Mouse (Mus musculus) hindbrain, postnatal 0 days (tissue): ENCODE data around the gene Camk2n2. TPM values are rescaled to one million over a fixed set of nuclear protein-coding genes. Genes with fewer than 3 reads are reported as not detected.

Experiments used
- ATAC-seq: fragments of 200-750 bp; cut with Nextera tagmentation; 2 replicates; pipeline ENCODE4 v1.8.0; 2017; ENCODE audit warnings: mild to moderate bottlenecking, moderate TSS enrichment, moderate library complexity
- DNase-seq: peaks from one replicate; pipeline ENCODE4 v3.0.0-alpha.2; 2015; ENCODE audit warnings: low spot score
- H3K27ac ChIP-seq: fragments of 300-500 bp; sonication (generic); 2 replicates; pipeline ENCODE4 v1.5.1; 2014; ENCODE audit warnings: mild to moderate bottlenecking
- H3K27me3 ChIP-seq: fragments of 300-500 bp; sonication (generic); 2 replicates; pipeline ENCODE4 v1.6.1; 2014; ENCODE audit warnings: low read length, mixed read lengths; ENCODE audit not compliant: insufficient read depth
- H3K36me3 ChIP-seq: fragments of 300-500 bp; sonication (generic); 2 replicates; pipeline ENCODE4 v1.6.1; 2014; ENCODE audit warnings: low read length, mixed read lengths; ENCODE audit not compliant: insufficient read depth
- H3K4me1 ChIP-seq: fragments of 300-500 bp; sonication (generic); 2 replicates; pipeline ENCODE4 v1.6.1; 2014; ENCODE audit warnings: antibody characterized with exemption, low read length, mixed read lengths; ENCODE audit not compliant: insufficient read depth
- H3K4me2 ChIP-seq: fragments of 300-500 bp; sonication (generic); 2 replicates; pipeline ENCODE4 v1.6.1; 2014; ENCODE audit warnings: low read depth, mild to moderate bottlenecking, low read length, moderate library complexity, mixed read lengths
- H3K4me3 ChIP-seq: fragments of 300-500 bp; sonication (generic); 2 replicates; pipeline ENCODE4 v1.5.1; 2014; ENCODE audit warnings: low read length
- H3K9ac ChIP-seq: fragments of 300-500 bp; sonication (generic); replicated peaks from 2 replicates; pipeline ENCODE4 v1.6.1; 2014; ENCODE audit warnings: mild to moderate bottlenecking, low read length, moderate library complexity, mixed read lengths
- H3K9me3 ChIP-seq: fragments of 300-500 bp; sonication (generic); 2 replicates; pipeline ENCODE4 v1.6.1; 2016; ENCODE audit warnings: low read length, mixed read lengths
- CTCF ChIP-seq: IDR thresholded peaks from 2 replicates; pipeline ENCODE4 v1.5.1; 2016; ENCODE audit warnings: antibody characterized with exemption, control low read depth, low read depth
- whole genome bisulfite sequencing: fragments of 180-500 bp; shearing (Covaris S2); extraction: QIAGEN DNeasy Blood & Tissue Kit; methylation state at CpG from one replicate; pipeline ENCODE4 v1.1.7; 2014; 5-methylcytosine and 5-hydroxymethylcytosine counted together
- polyA plus RNA-seq: library from polyadenylated mRNA; unstranded; fragments of >200 nt; fragmentation: Nextera tagmentation; extraction: Ambion mirVana; gene quantifications from 2 replicates; pipeline ENCODE4 v1.2.1, GENCODE M21; 2015
- total RNA-seq: library from RNA; depleted of rRNA; stranded (reverse); fragments of >200 nt; gene quantifications from 2 replicates; pipeline ENCODE4 v1.2.3, GENCODE M21; 2014

Gene Camk2n2
- total and polyA plus RNA-seq, 2 experiments from 2014 or later: 82.9 to 85.7 TPM

DNA sequence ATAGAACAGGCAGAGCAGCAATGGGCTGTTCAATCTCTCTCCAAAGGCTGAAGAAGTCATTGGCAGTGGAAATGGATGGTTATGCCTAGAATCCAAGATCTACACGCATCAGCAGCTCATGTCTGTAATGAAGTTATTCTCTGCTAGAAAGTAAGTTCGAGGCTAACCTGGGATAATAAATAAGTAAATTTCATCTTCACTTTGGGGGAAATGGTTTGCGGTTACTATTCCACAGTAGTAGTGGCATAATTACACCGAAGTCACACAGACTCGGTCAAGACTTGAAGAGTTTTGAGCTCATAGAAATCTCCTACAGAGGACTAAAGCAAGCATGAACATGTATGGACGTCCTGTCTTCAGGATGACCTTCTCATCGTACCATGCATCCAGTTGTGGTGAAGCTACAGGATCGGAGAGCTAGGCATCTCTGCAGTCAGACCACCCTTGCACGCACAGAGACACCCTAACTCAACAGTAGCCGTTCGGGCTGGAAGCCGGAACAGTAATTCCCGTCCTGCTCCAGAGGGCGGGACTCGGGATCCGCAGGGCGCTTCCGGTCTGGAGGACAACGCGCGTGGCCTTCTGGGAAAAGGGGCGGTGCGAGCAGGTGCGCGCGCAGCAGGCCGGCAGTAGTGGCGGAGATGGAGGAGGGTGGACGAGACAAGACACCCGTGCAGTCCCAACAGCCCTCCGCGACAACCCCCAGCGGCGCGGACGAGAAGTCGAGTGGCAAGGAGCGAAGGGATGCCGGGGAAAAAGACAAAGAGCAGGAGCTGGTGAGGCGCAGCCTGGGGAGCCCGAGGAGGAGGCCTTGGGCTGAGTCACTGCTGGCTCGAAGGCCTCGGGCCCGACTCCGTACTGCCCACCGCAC, 30.2 kb upstream of the Camk2n2 start, which contains the start of gene Psmd2:
Gene Psmd2, plus strand, starts transcription at position 577 of the 871 bp plus-strand sequence.
- H3K9me3 ChIP-seq: no peaks in the 10 kb centered on the region
- peak within 1 kb of the TSS; percentile 91 for H3K4me3 ChIP-seq
- WGBS: 2% methylated on average over 46 of the region's 46 CpGs
- DNase-seq (peak; percentile 97), ATAC-seq (peak; percentile 97)
- no peak; the same call in 1 of the 2 replicates for TF ChIP-seq CTCF
- no peaks in the 10 kb centered on the region for H3K27me3 ChIP-seq
- H3K9ac ChIP-seq: peak within 1 kb of the TSS; percentile 95
- peaks cover 7% of the 10 kb centered on the region for H3K36me3 ChIP-seq
- H3K27ac ChIP-seq: peak within 1 kb of the TSS; percentile 81; the same call in 1 of the 2 replicates
- peak within 1 kb of the TSS; percentile 91 for H3K4me2 ChIP-seq
- 0 out of 2 replicates have a peak, but pooled peaks cover 3% of the 10 kb centered on the region for H3K4me1 ChIP-seq

DNA sequence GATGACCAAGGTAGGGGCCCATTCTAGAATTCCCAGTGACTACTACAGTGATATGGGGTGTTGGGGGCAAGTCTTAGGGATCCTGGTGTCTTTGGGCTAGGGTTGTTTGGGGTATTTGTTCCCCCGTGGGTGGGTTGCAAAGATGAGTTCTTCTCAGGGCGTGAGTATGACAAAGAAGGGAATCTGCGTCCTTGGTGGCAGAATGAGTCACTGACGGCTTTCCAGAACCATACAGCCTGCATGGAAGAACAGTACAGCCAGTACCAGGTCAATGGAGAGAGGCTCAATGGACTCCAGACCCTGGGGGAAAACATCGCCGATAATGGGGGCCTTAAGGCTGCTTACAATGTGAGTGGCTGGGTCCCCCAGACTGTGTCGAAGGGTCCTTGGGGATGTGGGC, 22.8 kb upstream of the Camk2n2 start:
- ATAC-seq: no peak
- Histone ChIP-seq H3K9ac (no peak overlapping the region), H3K27ac (no peak overlapping the region), H3K4me3 (no peak overlapping the region), H3K9me3 (no peaks in the 10 kb centered on the region), H3K27me3 (no peaks in the 10 kb centered on the region), H3K36me3 (peaks cover 23% of the 10 kb centered on the region), H3K4me1 (no peaks in the 10 kb centered on the region), H3K4me2 (no peak overlapping the region)
- 89% methylated on average over 7 of the region's 7 CpGs for WGBS
- TF ChIP-seq CTCF: no peak
- DNase-seq: no peak

DNA sequence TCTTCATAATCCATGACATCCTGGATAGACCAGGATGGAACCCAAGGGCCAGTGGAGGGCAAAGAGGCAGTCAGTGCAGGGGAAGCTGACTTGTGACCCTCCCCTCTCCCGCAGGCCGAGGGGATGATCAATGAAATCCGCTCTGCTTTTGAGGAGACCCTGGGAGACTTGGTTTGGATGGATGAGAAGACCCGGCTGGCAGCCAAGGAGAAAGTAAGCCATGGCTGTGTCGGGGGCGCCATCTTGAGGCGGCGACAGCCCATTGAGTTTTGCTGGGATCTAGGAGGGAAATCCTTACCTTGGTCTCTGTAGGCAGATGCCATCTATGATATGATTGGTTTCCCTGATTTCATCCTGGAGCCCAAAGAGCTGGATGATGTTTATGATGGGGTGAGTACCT, 21.1 kb upstream of the Camk2n2 start:
- no peaks in the 10 kb centered on the region for H3K4me1 ChIP-seq
- H3K27me3 ChIP-seq: no peaks in the 10 kb centered on the region
- peak; percentile 85 for TF ChIP-seq CTCF
- no peaks in the 10 kb centered on the region for H3K9me3 ChIP-seq
- ATAC-seq (peak; percentile 66), DNase-seq (peak; percentile 86)
- no peak overlapping the region for H3K27ac ChIP-seq
- H3K9ac ChIP-seq: no peak overlapping the region
- 2% methylated on average over 8 of the region's 8 CpGs for WGBS
- H3K36me3 ChIP-seq: peaks cover 23% of the 10 kb centered on the region
- H3K4me2 ChIP-seq: no peak overlapping the region
- H3K4me3 ChIP-seq: no peak overlapping the region

DNA sequence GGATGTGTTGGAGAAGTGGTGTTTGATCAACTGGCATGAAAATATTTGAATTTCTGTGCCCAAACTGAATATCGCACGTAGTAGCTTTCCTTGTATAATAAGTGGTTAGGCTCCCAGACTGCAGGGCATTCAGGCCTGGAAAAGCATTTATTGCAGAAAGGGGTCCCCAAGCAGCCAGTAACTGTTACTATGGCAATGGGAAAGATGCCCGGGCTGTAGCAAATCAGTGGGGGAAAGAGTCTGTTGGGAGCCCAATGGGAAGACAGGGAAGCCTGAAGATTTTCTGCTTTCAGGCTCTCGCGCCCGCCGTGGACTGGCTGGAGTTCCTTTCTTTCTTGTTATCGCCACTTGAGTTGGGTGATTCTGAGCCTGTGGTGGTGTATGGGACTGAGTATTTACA, 17.3 kb upstream of the Camk2n2 start:
- Histone ChIP-seq H3K4me1 (no peaks in the 10 kb centered on the region), H3K9me3 (no peaks in the 10 kb centered on the region), H3K4me2 (0 out of 2 replicates have a peak overlapping the region, but pooled peaks have one; percentile 11), H3K36me3 (peaks cover 4% of the 10 kb centered on the region), H3K27ac (peak overlapping the region; percentile 51; the same call in 1 of the 2 replicates), H3K9ac (no peak overlapping the region), H3K4me3 (no peak overlapping the region), H3K27me3 (no peaks in the 10 kb centered on the region)
- ATAC-seq (peak; percentile 58; the same call in 1 of the 2 replicates), DNase-seq (peak; percentile 72)
- 30% methylated on average over 8 of the region's 8 CpGs for WGBS
- no peak for TF ChIP-seq CTCF

DNA sequence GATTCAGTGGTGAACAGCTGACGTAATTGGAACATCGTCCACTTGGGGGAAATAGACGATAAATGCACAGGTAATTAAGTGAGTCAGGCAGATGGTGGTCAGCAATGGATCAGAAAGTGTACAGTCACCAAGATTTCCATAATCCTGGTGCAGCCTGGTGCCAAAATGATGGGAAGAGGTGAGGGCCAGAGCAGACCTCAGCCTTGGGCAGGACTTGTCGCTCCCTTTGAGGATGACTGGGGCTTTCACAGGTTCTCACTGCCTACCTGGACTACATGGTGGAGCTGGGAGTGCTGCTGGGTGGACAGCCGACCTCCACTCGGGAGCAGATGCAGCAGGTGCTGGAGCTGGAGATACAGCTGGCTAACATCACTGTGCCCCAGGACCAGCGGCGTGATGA, 16.3 kb upstream of the Camk2n2 start:
- Histone ChIP-seq H3K4me3 (no peak overlapping the region), H3K9me3 (no peaks in the 10 kb centered on the region), H3K4me2 (no peak overlapping the region), H3K4me1 (no peaks in the 10 kb centered on the region), H3K36me3 (no peaks in the 10 kb centered on the region; the same call in 1 of the 2 replicates), H3K27ac (no peak overlapping the region), H3K9ac (no peak overlapping the region), H3K27me3 (no peaks in the 10 kb centered on the region)
- DNase-seq (no peak), ATAC-seq (no peak)
- 84% methylated on average over 8 of the region's 8 CpGs for WGBS
- TF ChIP-seq CTCF: no peak

DNA sequence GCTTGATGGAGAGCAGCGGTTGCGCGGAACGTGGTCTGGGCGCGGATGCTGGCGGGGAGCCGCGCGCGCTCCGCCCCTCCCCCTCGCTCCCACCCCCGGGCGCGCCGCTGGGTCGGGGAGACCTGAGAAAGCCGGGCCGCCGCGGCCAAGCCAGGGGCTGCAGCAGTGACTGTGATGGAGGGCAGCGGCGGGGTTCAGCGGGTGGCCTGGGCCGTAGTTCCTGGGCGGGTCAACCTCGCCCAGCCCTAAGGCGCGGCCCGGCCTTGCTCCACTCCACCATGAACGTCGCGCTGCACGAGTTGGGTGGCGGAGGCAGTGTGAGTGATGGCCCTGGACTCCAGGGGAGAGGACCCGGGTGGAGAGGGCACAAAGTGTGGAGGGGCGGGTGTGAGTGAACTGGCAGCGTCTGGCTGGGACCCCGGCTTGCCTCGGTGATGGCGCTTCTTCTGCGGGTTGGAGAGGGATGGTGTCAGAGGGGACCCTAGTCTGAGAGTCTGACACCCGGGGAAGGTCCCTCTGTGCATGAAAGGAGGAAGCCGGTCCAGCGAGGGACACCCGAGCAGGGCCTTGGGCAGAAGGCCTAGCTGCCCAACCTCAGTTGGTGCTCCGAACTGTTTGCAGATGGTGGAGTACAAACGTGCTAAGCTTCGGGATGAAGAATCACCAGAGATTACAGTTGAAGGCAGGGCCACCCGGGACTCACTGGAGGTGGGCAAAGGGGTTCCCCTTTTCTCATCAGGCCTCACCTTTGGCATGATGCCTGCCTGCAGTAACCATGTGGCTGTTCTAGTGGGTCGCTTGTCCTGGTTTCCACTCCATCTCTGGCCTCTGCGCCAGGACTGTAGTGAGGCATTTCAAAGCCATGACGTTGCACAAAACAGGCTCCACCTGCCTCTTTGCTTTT, 8.9 kb upstream of the Camk2n2 start, which contains the start of gene Ece2:
Gene Ece2, plus strand, starts transcription at position 98 of the 904 bp plus-strand sequence.
- Histone ChIP-seq H3K9ac (peak within 1 kb of the TSS; percentile 74), H3K4me1 (peaks cover 6% of the 10 kb centered on the region; the same call in 1 of the 2 replicates), H3K27ac (peak within 1 kb of the TSS; percentile 85), H3K27me3 (no peaks in the 10 kb centered on the region), H3K4me2 (peak within 1 kb of the TSS; percentile 79), H3K9me3 (no peaks in the 10 kb centered on the region), H3K36me3 (no peaks in the 10 kb centered on the region; the same call in 1 of the 2 replicates), H3K4me3 (peak within 1 kb of the TSS; percentile 61)
- ATAC-seq (peak; percentile 66), DNase-seq (peak; percentile 68)
- 4% methylated on average over 54 of the region's 54 CpGs for WGBS
- no peak for TF ChIP-seq CTCF
